Mouse (Mus musculus): ENCODE results near the gene Tbx6. TPM values are rescaled to one million over a fixed set of nuclear protein-coding genes. Genes with fewer than 3 reads are reported as not detected.
"Not testable (repeated sequence)": the region's sequence is repeated elsewhere in the genome, so short reads cannot be mapped to it uniquely, and the experiment has no call there.

The Tbx6 gene
- total RNA-seq, 2 experiments from 2014 or later, result 0.34 to 0.70 TPM

DNA sequence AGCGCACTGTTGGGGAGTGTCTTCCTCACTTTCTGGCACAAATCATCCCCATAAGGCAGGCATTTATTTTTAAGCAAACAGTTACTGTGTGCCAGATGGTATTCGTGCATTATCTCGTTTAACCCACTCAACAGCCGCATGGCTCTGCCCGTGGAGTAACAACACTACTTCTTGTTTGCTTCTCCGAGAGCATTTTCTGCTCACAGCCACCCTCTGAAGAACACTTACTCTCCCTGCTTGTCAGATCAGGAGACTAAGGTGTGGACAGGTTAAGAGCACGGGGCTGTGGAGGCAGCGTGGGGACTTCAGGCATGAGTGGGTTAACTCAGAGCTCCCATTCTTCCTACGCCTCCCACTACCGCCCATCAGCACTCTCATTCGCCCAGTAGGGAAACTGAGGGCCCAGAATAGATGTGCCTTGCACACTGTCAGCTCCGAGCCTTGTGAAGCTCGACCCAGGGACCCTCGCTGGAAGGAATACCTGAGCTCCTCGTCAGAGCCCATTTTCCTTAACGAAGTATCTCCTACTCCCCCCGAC lies 18.7 kb upstream of the Tbx6 start:
- DNase-seq (ENCODE audit: low spot score), result no peak
- intact Hi-C loops (cut with DNase I), result loop anchor here (2.0 kb wide), 1 partner anchor 14 kb away; the partner anchor contains the start of gene Ypel3

- no peak for DNase-seq (ENCODE audit: low spot score)
- intact Hi-C loops (cut with DNase I), result no loop called here
Measured at GRCm38 (mm10) chr7:126765540-126765939, 15.7 kb upstream of the Tbx6 start.

GRCm38 (mm10) chr7:126766201-126766600 lies 15.1 kb upstream of the Tbx6 start, which contains the start of gene Gdpd3:
Gdpd3 (plus strand) TSS chr7:126766334.
- no peak for DNase-seq (ENCODE audit: low spot score)
- intact Hi-C loops (cut with DNase I), result no loop called here

DNA sequence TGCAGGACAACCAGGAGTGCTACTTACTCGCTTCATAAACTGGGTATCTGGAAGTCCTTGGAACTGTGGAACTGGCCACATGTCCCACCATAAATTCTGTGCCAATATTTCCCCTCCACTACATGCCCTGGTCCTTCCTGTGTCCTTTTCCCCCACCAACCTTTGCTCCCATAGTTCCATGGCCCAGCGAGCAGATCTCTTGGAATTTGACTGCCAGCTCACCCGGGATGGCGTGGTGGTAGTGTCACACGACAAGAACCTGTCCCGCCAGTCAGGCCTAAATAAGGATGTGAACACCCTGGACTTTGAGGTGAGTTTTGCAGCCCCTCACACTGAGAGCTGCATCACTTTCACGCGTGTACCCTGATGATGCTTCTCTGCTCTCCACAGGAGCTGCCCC lies 14.3 kb upstream of the Tbx6 start:
- no peak for DNase-seq (ENCODE audit: low spot score)
- intact Hi-C loops (cut with DNase I), result no loop called here

DNA sequence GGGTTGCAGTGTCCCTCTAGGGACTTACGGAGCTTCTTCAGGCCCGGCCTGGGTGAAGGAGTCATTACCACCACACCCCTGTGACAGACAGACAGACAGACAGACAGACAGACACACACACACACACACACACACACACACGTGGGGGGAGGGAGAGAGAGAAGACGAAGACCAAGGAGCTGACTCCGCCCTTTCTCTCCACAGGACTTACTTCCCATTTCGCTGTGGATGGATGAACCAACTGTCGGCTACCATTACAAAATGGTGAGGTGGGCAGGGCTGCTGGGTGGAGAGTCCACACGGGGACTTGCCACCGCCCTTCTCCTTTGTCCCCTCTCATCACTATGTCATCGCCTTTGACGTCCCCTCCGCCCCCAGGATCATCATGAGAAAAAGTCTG lies 10.5 kb upstream of the Tbx6 start:
- intact Hi-C loops (cut with DNase I), result no loop called here
- no peak for DNase-seq (ENCODE audit: low spot score)

DNA sequence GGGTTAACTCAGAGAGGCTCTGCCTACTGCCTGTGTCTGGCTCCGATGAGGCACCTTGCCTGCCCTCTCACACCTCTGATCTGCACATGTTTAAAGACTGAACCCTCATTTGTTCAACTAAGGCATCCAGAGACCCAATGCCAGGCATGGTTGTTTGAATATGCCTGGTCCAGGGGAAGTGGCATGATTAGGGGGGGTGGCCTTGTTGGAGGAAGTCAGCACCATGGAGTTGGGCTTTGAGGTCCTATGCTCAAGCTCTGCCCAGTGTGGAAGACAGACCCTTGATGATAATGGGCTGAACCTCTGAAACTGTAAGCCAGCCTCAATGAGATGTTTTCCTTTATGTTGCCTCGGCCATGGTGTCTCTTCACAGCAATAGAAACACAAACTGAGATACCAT lies 7.9 kb upstream of the Tbx6 start:
- intact Hi-C loops (cut with DNase I), result no loop called here
- DNase-seq (ENCODE audit: low spot score), result no peak

DNA sequence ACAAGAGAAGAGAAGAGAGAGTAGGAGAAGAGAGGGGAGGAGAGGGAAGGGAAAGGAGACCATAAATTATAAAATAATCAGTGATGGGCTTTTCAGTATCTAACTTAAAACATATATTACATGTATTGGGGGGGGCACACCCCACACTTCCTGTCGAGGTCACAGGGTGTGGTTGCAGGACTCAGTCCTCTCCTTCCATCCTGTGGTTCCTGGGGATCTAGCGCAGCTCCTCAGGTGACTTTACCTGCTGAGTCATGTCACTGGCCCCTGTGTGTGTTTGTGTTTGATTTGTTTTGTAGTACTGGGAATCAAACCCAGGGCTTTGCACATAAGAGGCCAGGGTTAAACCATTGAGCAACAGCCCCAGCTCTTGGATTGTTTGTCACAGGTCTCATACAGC lies 6.8 kb upstream of the Tbx6 start:
- intact Hi-C loops (cut with DNase I), result no loop called here
- no peak for DNase-seq (ENCODE audit: low spot score)

DNA sequence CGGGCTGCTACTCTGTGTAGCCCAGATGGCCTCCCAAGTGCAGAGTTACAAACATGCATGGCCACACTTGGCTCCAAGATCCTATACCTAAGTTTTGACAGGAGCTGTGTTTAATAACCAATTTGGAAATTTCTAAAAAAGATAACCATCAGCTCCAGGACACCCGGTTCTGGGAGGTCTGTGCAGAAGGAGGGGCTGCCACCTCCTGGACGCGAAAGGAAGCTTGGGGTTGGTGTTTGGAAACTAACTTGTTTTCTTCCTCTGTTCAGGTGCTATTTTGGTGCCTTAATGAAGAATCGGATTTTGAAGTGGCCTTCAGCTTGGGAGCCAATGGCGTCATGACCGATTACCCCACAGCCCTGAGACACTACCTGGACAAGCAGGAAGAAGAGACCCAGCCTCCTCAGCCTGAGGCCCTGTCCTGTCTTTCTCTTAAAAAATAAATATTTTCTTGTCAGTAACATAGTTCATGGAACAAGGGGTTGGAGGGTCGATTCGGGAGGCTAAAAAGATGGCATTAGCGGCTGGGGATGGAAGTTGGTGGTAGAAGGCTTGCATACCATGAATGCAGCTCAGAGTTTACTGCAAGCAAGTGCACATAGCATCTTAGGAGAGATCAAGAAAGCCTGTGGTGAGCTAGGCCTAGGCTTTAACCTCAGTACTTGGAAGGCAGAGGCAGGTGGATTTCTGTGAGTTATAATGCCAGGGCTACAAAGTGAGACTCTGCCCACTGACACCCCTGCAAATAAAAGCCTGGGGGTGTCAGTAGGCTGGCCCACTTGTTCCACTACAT lies 5.9 kb upstream of the Tbx6 start:
- DNase-seq (ENCODE audit: low spot score), result no peak
- intact Hi-C loops (cut with DNase I), result no loop called here

GRCm38 (mm10) chr7:126775978-126776234 lies 5.4 kb upstream of the Tbx6 start:
- intact Hi-C loops (cut with DNase I), result loop anchor here (2.0 kb wide), 1 partner anchor 13 kb away; no protein-coding TSS in a partner anchor
- DNase-seq (ENCODE audit: low spot score), result no peak

- peak; percentile 95 for DNase-seq (ENCODE audit: low spot score)
- intact Hi-C loops (cut with DNase I), result loop anchor here (2.0 kb wide), 1 partner anchor 14 kb away; no protein-coding TSS in a partner anchor
Measured at GRCm38 (mm10) chr7:126776598-126777057, 4.7 kb upstream of the Tbx6 start, which contains the start of gene Ypel3. Ypel3 (plus strand) TSS chr7:126776955.

- DNase-seq (ENCODE audit: low spot score), result no peak
- intact Hi-C loops (cut with DNase I), result loop anchor here (2.0 kb wide), 1 partner anchor 15 kb away; no protein-coding TSS in a partner anchor
Measured at GRCm38 (mm10) chr7:126777476-126777875, 3.8 kb upstream of the Tbx6 start.

GRCm38 (mm10) chr7:126778147-126778546 lies 3.1 kb upstream of the Tbx6 start:
- intact Hi-C loops (cut with DNase I), result no loop called here
- no peak for DNase-seq (ENCODE audit: low spot score)

DNA sequence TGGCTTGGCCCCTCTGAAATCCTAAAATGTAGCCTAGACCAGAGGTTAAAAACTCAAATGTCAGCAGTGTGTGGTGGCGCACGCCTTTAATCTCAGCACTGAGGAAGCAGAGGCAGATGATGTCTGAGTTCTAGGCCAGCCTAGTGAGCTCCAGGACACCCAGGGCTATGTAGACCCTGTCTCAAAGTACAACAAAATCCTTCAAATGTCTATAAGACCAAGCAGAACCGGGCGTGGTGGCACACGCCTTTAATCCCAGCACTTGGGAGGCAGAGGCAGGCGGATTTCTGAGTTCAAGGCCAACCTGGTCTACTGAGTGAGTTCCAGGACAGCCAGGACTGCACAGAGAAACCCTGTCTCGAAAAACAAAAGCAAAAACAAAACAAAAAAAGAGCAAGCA lies 2.2 kb upstream of the Tbx6 start:
- intact Hi-C loops (cut with DNase I); DNase-seq (ENCODE audit: low spot score): not testable (repeated sequence)

GRCm38 (mm10) chr7:126779983-126780970 lies 1.0 kb upstream of the Tbx6 start:
- peak; percentile 69 for DNase-seq (ENCODE audit: low spot score)
- intact Hi-C loops (cut with DNase I), result no loop called here

GRCm38 (mm10) chr7:126781661-126782370 lies 533 bp downstream of the Tbx6 start:
- no peak for DNase-seq (ENCODE audit: low spot score)

GRCm38 (mm10) chr7:126782693-126783092 lies 1.4 kb downstream of the Tbx6 start:
- DNase-seq (ENCODE audit: low spot score), result no peak
- intact Hi-C loops (cut with DNase I), result no loop called here

More at GRCm38 (mm10) chr7:126781661-126782370, 533 bp downstream of the Tbx6 start:
- intact Hi-C loops (cut with DNase I), result no loop called here

- no peak for DNase-seq (ENCODE audit: low spot score)
- intact Hi-C loops (cut with DNase I), result no loop called here
Measured at GRCm38 (mm10) chr7:126784469-126784868, 3.2 kb downstream of the Tbx6 start.

DNA sequence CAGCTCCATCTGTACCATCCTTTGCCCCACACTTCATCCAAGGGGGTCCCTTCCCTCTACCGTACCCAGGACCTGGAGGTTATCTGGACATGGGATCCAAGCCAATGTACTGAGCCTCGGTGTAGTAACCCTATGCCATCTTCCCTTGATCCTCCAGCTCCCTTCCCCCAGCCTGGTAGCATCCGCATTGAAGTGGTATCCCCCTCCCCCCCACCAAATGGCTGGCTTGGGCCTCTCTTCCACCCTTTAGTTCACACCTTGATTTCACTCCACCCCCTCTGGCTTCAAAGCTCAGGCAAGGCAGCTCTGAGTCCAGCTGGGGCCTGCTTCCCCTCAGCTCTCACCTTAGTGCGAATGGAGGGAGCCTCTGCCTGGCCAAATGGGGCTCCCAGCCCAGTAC lies 3.8 kb downstream of the Tbx6 start:
- no peak for DNase-seq (ENCODE audit: low spot score)
- intact Hi-C loops (cut with DNase I), result no loop called here

- intact Hi-C loops (cut with DNase I), result no loop called here
Measured at GRCm38 (mm10) chr7:126786142-126786541, 4.9 kb downstream of the Tbx6 start.

GRCm38 (mm10) chr7:126789141-126789540 lies 7.9 kb downstream of the Tbx6 start:
- no peak for DNase-seq (ENCODE audit: low spot score)
- intact Hi-C loops (cut with DNase I), result no loop called here

More at GRCm38 (mm10) chr7:126786142-126786541, 4.9 kb downstream of the Tbx6 start:
- no peak for DNase-seq (ENCODE audit: low spot score)
